Comparison of ENCODE assay signal across 12 mouse cellular contexts in genomic region chr1:77275297-77275696, GRCm38 (mm10).
"Had no signal": no experiment of that assay in that cellular context is flagged by ENCODE, and none has a peak within 500 bp of the region (broad histone marks: within the 10 kb centered on the region; RNA-seq: fewer than 3 reads in every experiment).

No protein-coding gene starts in this region.

- H3K27ac ChIP-seq: limb, embryonic 13.5 days; liver, embryonic 14.5 days; neural tube, embryonic 15.5 days had no signal

- H3K4me2 ChIP-seq: limb, embryonic 13.5 days; neural tube, embryonic 15.5 days had no signal

- H3K36me3 ChIP-seq: limb, embryonic 13.5 days; neural tube, embryonic 15.5 days had no signal

- H3K27me3 ChIP-seq: limb, embryonic 13.5 days; neural tube, embryonic 15.5 days had no signal

- DNase-seq: kidney, postnatal 10 days; layer of hippocampus, postnatal 36 days; lung, adult 18-20 months; midbrain, embryonic 14.5 days; right cerebral cortex, postnatal 4 days; spleen, adult 18-20 months; thymus, adult 18-20 months; thymus, postnatal 14 days had no signal

- H3K9me3 ChIP-seq: limb, embryonic 13.5 days; neural tube, embryonic 15.5 days had no signal

- H3K4me3 ChIP-seq: limb, embryonic 13.5 days; myocyte; neural tube, embryonic 15.5 days had no signal

- H3K9ac ChIP-seq: limb, embryonic 13.5 days; liver, embryonic 14.5 days; neural tube, embryonic 15.5 days had no signal
